Mouse (Mus musculus) leukemia stem cell, adult 10-12 weeks (primary cell): Measurements from ENCODE around the gene Plcl1. TPM values are rescaled to one million over a fixed set of nuclear protein-coding genes. Genes with fewer than 3 reads are reported as not detected.

Experiments
- polyA plus RNA-seq: library from polyadenylated mRNA; stranded (reverse); fragments of >175 nt; gene quantifications from 2 replicates; pipeline ENCODE4 v1.2.3, GENCODE M21; 2012; ENCODE audit warnings: low replicate concordance

Gene Plcl1
- polyA plus RNA-seq, result 0.39 and 0.56 TPM in 2 replicates

DNA sequence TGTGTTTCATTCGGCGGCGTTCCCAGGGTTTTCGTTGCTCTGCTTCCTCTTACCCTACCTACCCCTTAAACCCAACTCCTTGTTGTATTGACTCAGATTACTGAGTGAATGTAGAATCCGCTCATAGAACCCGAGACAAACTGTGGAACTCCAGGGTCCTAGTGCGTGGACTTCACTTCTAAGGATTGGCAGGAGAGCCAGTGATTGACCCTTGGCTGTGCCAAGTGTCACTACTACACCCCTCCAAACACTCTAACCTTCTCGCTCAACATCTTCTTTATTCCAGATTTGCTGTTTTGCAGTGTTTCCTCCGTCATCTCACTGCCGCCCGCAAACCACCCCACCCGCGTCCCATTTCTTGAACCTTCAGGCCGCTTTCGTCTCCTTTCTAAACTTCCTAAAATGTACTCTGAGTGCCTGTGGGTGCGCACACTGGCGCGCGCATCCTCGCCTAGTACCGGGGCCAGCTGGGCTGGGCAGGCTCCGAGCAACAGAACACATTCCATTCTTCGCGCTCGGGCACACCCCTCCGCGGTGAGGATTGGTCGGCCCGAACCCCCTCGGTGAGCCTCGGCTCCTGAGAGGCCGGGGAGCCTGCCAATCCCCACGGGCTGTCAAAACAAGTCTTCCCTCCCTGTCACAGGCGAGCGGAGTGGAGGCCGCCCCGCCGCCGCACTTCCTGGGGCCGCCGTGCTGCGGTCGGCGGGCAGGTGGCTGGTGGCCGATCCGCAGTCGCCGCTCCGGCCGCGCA is at the start of gene Plcl1:
Gene Plcl1, plus strand, starts transcription at position 650 of the 751 bp plus-strand sequence.

GRCm38 (mm10) chr1:55363044-55363565 is 42.6 kb upstream of the Plcl1 start, which contains the start of gene Boll:
Gene Boll (minus strand): TSS chr1:55363469.

Other genes with a start within 250 kb of the Plcl1 start
- 0.24 and 0.28 TPM in 2 replicates for gene Rftn2, start 179.1 kb upstream of the Plcl1 start, polyA plus RNA-seq
- gene Mars2, start 168.7 kb upstream of the Plcl1 start, polyA plus RNA-seq, result 5.0 and 7.0 TPM in 2 replicates
- 0.81 TPM in 1 of 2 replicates, not detected in the other for gene Boll, start 42.5 kb upstream of the Plcl1 start, polyA plus RNA-seq